Mouse (Mus musculus): ENCODE results near the gene Trrap.
"Not testable (repeated sequence)": the region's sequence is repeated elsewhere in the genome, so short reads cannot be mapped to it uniquely, and the experiment has no call there.

Gene Trrap

DNA sequence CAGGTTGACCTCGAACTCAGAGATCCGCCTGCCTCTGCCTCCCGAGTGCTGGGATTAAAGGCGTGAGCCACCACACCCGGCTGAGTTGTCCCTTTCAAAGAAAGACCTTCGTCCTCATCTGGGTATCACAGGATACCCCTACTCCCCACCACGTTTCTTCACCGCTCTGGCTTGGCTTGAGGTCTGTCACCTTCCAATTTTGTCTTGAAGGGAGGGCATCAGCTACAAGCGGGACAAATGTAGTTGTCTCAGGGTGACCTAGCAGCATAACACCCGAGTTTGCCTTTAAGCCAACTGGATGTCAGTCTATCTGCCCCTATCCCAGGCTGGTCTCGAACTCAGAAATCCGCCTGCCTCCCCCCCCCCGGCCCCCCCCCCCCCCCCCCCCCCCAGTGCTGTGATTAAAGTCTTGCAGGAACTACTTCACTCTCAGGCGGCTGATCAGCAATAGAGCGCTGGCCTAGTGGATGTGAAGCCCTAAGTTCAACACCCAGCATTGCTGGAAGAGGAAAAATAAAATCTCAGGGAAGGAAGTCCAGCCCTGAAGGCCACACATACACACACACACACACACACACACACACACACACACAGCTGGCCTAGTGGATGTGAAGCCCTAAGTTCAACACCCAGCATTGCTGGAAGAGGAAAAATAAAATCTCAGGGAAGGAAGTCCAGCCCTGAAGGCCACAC lies at the start of gene Trrap:
TSS of gene Trrap (plus strand) at position 627 of the 693 bp plus-strand sequence.
- DNase-seq (ENCODE audit: low spot score) = not testable (repeated sequence)

DNA sequence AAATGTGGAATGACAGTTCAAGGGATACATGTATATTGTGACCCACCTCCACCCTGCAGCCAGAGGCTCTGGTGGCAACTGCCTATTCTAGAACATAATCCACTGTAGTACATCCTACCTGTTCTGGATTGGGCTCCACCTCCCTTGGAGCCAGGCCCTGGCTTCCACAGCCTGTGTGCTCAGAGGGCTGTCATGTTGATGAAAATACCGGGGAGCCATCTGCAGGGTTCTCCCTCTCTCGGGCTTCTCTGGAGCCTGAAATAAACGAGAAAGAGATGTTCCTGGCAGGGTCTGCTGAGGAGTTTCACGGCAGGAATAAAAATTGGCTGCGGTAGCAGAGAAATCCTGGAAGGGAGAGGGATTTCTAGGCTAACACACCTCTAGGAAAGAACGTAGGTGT lies 47.8 kb upstream of the Trrap start:
- DNase-seq (ENCODE audit: low spot score) = no peak

DNA sequence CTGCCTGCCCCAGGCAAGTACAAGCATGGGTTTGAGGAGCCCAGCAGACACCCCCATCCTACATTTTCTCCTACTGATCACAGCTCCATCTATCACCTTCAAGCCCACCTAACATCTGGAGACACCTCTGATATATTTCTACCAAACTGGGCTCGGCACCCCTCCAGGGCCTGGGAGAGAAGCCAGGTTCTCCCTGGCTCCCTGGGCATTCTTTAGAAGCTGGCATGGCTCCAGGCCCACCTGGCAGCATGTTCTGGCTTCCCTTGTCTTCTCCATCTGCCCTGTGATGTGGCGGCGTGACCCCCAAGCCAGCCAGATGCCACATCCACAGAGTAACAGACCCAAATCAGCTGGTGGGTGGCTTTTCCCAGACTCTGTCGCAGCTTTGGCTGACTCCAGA lies 47.3 kb upstream of the Trrap start:
- no peak for DNase-seq (ENCODE audit: low spot score)

DNA sequence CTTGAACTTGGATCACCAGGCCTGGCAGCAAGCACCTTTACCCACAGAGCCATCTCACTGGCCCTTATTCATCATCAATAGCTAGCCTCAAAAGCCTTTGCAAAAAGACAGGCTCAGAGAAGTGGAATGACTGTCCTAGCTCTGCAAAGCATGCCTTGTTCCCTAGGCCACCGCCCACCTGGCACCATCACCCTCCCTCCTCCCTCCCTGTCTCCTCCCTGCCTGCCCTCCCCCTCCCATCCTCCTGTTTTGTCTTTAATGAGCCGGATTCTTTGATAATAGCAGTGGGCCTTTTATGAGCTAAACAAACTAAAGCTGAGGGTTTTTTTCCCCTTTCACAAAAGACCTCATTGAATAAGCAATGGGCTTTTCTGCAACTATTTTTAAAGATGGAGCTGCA lies 42.6 kb upstream of the Trrap start:
- DNase-seq (ENCODE audit: low spot score) = no peak

DNA sequence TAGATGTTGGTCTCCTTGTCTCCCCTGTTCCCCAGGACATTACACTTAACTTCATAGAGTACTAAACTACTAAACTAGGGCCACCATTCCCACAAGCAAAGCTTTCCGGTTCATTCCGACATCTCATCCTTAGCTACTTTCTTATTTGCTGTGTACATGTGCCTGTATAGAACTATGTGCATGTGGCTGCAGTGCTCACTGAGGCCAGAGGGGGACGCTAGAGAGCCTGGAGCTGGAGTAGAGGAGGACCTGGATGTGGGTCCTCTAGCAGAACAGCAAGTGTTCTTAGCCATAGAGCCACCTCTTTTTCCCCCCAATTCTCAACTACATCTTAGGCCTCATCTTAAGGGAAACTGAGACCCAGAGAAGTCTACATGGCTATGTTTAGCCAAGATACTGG lies 42.0 kb upstream of the Trrap start:
- DNase-seq (ENCODE audit: low spot score) = no peak

DNA sequence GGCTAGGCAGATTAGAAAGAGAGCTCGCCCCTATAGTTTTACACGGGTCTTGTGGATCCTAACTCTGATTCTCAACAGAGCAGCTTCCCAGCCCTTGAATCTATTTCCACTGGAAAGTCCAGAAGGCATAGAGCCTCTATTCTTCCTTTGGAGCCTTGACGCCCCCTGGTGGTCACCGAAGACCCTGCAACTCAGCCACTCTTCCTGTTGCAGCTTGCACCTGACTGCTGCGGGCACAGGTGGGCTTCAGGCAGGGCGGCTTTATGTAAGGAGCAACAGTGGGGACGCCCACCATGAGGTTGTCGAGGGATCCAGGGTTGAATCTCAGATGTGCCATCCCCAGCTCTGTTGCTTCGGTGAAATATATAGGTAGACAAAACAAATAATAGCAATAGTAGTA lies 40.4 kb upstream of the Trrap start:
- DNase-seq (ENCODE audit: low spot score) = peak; percentile 27

DNA sequence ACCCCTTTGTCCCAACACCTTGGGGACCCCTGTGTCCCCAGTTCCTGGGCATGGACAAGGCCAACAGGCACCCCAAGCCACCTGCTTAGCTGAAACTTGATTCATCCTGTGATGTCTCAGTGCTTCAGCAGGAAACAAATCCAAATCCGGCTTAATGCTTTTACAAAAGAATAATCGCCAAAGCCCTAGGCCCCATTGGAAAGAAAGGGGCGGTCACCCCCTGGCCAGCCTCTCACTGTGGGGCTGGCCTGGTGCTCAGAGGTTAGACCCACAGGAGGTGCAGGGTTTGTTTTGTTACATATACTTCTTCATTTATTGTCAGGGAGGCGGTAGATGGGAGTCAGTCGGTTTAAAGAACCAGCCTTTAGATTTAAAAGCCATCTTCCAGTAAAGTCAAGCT lies 39.3 kb upstream of the Trrap start:
- no peak for DNase-seq (ENCODE audit: low spot score)

DNA sequence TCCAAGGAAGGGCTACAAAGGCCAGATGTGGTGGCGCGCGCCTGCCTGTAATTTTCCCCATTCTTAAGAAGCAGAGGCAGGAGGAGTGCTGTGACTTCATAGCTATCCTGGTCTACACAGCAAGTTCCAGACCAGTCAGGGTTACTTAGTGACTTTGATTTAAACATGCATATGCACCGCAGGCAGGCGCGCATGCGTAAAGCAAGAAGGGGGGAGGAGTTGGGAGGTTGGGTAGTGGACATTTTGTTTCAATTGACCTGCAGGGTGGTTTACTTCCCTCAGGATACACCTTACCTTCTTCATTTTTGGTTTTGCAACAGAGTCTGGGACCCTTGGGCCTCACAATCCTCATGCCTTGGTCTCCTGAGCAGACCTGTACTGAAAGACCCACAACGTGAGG lies 38.3 kb upstream of the Trrap start:
- no peak for DNase-seq (ENCODE audit: low spot score)

DNA sequence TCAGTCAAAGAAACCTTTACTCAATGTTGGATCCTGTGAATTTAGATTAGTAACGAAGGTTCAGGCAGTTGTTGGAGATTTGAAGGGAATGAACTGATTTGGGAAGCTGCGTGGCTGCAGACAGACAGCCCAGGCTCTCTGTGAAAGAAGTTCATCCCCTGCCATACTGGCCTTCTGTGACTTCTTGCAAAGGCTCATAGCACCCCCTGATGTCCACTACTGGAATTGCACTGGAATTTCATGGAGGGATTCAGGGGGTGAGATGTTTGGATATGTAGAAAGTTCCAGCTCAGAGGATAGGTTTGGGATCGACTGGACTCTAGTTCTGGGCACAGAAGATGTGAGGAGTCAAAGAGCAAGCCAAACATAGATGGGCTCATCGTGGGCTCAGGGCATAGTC lies 33.6 kb upstream of the Trrap start:
- no peak for DNase-seq (ENCODE audit: low spot score)

DNA sequence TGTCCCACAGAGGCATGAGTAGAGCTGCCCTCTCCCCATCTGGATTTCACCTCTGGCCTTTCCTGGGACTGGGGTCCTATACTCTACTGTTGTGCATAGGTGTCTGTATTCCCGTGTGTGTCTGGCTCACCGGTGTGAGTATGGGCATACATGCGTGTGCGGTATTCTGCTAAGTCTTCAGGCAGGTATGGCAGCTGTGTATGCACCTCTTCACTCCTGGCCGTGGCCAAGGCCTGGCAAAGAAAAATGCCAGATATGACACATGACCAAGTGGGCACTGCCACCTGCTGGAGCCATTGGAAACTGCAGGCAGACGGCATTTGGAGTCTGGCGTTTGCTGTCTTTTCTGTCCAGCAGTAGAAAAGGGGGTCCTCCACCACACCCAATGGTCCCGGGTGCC lies 32.6 kb upstream of the Trrap start:
- DNase-seq (ENCODE audit: low spot score) = peak; percentile 46

DNA sequence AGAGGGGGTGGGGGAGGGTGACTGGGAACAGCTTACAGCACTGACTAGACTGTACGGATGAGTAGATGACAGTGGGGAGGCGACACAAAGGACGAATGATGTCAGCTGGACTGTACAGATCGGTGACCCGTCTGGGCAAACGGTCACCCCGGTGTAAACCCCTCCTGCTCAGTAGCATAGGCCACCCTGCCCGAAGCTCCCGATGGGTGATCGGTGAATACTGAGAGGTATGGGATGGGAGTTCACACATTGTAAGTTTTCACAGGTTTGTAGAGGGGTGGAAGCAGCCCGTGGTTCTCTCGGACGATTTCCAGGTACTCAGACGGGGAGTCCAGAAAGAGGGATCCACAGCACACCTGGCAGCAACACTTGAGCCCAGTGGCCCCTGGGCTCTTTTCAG lies 30.4 kb upstream of the Trrap start:
- no peak for DNase-seq (ENCODE audit: low spot score)

DNA sequence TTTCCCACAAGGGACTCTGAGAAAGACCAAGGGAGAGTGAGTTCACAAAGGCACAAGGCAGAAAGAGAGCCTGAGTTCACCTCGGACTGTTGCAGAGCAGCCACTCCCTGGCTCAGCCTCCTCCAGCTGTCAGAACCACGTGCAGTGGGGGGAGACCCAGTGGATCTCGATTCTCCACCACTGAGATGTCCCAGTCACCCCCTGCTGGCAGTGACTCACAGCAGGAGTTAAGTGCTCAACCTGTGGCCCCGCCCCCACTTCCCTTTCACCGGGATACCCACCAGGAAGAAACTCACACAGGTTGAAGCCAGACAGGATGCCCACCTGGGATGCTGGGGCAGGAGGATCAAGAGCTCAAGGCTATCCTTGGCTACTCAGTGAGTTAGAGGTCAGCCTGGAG lies 15.1 kb upstream of the Trrap start:
- no peak for DNase-seq (ENCODE audit: low spot score)

DNA sequence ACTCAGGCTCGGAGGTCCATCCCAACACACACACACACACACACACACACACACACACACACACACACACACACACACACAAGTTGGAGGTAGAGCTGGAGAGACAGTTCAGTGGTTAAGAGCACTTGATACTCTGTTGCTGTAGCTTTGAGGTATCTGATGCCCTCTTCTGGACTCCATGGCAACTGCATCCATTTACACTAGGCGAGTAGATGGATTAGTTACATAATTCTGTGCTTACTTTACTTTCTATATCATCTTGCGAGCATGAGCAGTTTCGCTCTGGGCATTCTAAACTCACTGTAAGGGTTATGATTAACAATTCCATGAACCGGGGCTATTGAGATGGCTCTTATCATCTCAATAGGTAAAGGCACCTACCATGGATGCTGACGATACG lies 14.5 kb upstream of the Trrap start:
- no peak for DNase-seq (ENCODE audit: low spot score)

DNA sequence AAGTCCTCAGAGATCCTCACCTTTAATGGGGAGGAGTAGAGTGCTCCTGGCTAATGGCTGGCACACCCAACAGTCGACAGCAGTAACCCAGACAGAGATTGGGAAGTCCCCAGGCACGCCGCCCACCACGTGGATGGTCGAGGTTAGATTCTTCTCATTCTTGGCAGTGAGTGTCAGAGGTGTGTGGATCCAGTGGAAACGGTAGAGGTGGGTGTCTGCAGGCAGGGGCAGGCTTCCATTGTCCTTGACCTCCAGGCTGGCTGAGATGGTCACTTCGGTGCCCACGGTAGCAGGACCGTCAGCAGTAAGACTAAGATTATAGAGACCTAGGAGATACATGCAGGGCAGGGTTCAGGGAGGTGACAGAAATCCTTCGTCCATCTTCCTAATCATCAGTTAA lies 12.3 kb upstream of the Trrap start:
- no peak for DNase-seq (ENCODE audit: low spot score)

DNA sequence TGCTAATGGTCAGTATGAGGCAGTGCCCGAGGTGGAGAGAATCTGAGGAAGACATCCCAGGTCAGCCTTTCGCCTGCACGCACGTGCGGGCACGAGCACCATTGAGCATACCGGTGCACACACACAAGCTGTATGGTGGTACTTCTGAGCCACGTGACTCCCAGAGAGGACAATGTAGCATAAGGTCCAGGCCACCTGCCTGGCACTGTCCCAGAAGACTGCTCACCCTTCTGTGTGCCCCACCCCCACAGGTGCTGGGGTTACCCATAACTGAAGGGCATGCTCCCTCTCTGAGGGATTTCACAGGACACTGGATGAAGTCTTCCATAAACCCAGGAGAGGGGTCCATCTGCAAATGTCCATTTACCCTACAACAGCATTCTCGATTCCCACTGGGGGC lies 10.1 kb upstream of the Trrap start:
- no peak for DNase-seq (ENCODE audit: low spot score)

DNA sequence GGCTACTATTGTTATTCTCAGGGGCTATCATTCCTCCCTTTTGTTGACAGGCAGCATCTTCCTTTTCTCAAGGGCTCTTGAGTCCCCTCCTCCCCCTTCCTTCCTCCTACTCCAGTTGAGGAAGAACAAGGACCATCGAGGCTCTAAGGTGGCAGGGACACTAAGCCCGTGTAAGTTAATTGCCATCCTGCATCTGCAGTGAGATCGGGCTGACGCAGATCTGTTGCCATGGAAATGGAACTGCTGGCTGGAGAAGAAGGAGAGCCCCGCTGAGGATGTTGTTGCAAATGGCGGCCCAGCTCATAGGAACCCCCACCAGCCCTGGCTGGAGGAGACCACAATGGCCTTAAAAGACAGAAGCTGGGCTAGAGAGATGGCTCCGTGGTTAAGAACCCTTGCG lies 9.1 kb upstream of the Trrap start:
- DNase-seq (ENCODE audit: low spot score) = no peak

DNA sequence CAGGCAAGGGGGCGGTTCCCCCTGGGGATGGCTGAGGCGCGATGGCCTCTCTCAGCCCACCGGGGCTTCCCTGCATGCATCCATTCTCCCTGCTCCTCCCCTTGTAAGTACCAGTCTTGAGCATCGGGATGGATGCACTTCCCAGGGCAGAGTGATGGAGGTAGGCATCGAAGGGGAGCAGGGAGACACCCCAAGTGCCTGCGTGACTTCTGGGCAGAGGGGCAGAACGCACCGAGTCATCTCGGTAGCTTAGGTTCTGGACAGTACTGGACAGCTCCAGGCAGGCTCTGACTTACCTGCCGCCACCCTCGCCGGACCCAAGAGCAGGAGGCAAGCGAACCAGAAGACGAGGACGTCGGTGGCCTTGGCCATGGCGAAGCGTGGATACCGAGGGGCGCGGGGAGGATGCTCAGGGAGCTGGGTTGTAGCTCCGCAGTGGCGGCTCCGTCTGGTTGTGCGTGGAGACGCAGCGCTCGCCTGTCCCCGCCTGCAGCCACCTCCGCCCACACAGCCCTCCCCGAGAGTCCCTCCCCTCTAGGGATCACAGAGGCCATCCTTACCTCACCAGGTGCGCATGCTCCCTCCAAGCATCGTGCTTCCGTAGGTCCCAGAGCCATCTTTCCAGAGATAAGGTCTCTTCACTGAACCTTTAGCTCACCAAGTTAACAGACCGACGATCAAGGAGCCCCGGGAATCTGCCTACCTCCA lies 6.2 kb upstream of the Trrap start, which contains the start of gene Tmem130:
TSS of gene Tmem130 (minus strand) at position 658 of the 708 bp plus-strand sequence.
- no peak for DNase-seq (ENCODE audit: low spot score)

DNA sequence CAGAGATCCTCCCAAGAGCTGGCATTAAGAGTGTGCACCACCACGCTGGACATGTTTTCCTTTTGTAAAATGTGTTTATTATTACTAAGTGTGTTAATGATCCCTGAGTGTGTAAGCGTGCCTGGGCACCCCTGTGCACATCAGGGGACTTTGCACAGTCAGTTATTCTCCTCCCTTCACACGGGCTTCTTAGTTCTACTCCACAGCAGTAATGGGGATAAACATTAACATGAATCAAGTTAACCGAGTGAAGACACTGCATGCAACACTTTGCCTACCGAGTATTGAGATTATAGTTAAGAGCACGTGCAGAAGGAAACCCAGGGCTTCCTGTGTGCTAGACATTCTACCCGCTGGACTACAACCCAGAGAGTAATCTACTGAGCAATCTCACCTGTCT lies 1.5 kb upstream of the Trrap start:
- no peak for DNase-seq (ENCODE audit: low spot score)

DNA sequence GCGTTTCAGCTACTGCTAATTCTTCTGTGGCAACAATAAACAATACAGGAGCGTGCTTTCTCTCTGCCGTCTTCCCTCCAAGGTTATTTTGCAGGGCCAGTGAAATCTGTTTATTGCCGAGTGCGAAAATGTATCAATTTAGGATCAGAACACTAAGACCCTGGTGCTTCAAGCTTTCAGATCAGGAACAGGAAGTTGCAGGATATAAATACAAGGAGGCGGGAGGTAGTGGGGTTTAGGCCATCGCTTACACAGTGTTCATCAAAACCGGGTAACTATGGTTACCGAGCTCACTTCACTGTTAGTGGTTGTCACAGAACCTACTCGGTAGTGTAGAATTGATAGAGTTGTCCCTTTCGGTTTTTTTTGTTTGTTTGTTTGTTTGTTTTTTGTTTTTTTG lies 886 bp upstream of the Trrap start:
- DNase-seq (ENCODE audit: low spot score) = no peak

DNA sequence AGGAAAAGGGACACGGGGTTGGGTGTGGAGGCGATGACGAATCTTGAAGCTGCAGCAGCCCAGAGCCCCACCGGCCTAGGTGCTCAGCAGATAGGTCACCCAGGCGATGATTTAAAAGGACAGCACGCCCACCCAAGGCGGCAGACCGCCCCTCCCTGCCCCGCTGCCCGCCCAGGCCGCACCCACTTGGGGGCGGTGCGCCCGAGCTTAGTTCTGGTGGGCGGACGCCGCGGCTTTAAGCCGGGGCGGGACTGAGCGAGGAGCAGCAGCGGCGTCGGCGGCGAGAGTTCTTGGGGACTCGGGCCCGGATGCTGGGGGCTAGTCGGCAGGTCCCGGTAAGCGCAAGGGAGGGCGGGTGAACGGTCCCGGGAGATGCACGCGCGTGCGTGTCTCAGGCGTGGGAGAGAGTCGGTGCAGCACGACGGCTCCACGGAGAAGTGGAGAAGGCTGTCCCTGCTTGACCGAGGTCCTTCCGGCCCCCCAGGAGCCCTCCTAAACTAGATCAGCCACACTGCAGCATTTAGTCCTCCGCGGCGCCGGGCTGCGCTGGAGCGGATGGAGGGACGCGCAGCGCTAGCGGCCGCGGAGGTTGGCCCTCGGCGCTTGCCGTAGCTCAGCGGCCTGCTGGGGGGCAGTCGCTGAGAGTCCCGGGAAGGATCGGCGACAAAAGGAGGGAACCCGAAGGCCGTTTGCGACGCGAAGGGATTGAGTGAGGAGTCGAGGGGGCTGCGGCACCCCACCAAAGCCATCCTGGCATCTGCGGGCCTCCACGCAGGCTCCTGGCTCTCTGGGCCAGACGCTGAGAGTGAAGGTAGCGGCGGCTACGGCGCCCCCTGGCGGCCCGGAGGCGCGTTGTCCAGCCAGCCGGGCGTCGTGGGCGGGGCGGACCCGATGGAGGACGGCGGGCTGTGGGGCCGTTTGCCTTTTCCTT lies 644 bp downstream of the Trrap start:
- DNase-seq (ENCODE audit: low spot score) = peak; percentile 66

DNA sequence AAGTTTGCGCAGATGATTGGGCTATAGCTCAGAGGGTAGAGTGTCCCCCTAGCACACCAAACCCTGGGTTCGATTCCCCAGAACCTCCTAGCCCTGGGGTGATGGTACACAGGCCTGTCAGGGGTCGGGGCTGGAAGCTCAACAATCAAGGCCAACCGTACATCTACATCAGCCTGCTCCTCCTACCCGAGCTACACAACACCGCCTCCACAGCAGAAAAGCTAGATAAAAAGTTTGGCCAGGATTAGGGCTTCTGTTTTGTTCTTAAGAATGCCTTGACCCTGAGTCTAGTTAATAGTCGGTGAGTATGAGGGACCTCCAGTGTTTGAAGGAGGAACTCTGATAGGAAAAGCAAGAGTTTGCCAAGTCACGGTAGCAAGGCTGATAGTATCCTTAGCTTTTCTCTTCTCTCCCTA lies 1.5 kb downstream of the Trrap start:
- DNase-seq (ENCODE audit: low spot score) = no peak

DNA sequence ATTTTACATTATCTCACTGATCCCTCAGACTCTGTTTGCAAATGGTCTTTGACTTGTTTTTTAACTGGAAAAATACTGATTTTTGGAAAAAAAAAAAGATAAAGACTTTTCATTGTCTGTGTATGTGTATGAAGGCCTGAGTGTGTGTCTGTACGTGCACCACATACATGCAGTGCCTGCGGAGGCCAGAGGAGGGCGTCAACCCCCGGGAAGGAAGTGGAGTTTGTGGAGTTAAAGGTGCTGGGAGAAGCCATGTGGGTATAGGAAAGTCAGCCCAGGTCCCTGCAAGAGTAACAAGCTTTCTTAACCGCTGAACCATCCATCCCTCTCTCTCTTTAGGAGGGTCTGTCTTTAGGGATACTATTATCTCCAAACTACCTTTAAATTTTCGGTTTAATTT lies 5.7 kb downstream of the Trrap start:
- DNase-seq (ENCODE audit: low spot score) = no peak

DNA sequence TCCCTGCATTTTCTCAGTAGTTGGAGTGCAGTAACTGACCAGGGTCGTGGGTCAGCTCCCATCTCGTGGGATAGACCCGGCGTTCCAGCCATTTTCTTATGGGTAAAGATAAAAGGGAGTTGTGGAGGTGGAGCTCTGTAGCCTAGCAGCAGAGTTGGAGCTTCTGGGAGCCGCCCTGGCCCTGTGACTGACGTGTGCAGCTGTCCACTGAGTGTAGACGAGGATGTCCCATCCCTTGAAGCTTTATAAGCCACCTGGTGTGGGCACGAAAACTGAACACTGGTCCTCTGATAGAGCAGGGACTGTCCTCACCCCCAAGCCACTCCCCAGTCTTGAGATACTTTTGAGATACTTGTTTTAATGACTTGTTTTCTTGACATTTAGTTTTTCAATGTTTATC lies 13.1 kb downstream of the Trrap start:
- DNase-seq (ENCODE audit: low spot score) = no peak
